Mouse (Mus musculus) liver, adult 2 months (tissue): ENCODE data around the gene Rps10. TPM values are rescaled to one million over a fixed set of nuclear protein-coding genes. Genes with fewer than 3 reads are reported as not detected.

ENCODE experiments used
- DNase-seq: peaks from one replicate; pipeline ENCODE4 v3.0.0-alpha.2; 2011; ENCODE audit warnings: low read depth, low spot score; ENCODE audit errors: extremely low read depth
- H3K27ac ChIP-seq: fragments of 200-500 bp; replicated peaks from 2 replicates; pipeline ENCODE4 v1.5.1; 2012; ENCODE audit warnings: low read depth, mild to moderate bottlenecking, control low read depth, inconsistent platforms, low read length; ENCODE audit not compliant: insufficient read depth
- H3K27me3 ChIP-seq: fragments of 200-500 bp; 2 replicates; pipeline ENCODE4 v1.6.1; 2012; ENCODE audit warnings: mild to moderate bottlenecking, moderate library complexity, low read length, inconsistent platforms; ENCODE audit not compliant: control insufficient read depth, insufficient read depth
- H3K36me3 ChIP-seq: fragments of 200-500 bp; 2 replicates; pipeline ENCODE4 v1.6.1; 2012; ENCODE audit warnings: low read length, inconsistent platforms; ENCODE audit not compliant: control insufficient read depth, insufficient read depth
- H3K4me1 ChIP-seq: fragments of 200-500 bp; 2 replicates; pipeline ENCODE4 v1.6.1; 2011; ENCODE audit warnings: low read length; ENCODE audit not compliant: control insufficient read depth, insufficient read depth
- H3K4me3 ChIP-seq: fragments of 200-500 bp; 2 replicates; pipeline ENCODE4 v1.5.1; 2011; ENCODE audit warnings: low read depth, mild to moderate bottlenecking, control low read depth, low read length, moderate library complexity; ENCODE audit not compliant: insufficient read depth
- H3K79me2 ChIP-seq: fragments of 200-500 bp; 2 replicates; pipeline ENCODE4 v1.6.1; 2012; ENCODE audit warnings: inconsistent platforms, mild to moderate bottlenecking, low read length, moderate library complexity; ENCODE audit not compliant: control insufficient read depth, insufficient read depth
- H3K9ac ChIP-seq: fragments of 200-500 bp; 2 replicates; pipeline ENCODE4 v1.6.1; 2012; ENCODE audit warnings: low read depth, mild to moderate bottlenecking, control low read depth, inconsistent platforms, low read length
- CTCF ChIP-seq: fragments of 200-500 bp; IDR thresholded peaks from 2 replicates; pipeline ENCODE4 v1.5.1; 2011; ENCODE audit warnings: low read depth, low read length, control low read depth
- POLR2A ChIP-seq: fragments of 200-500 bp; IDR thresholded peaks from 2 replicates; pipeline ENCODE4 v1.6.1; 2011; ENCODE audit warnings: low read length, control low read depth; ENCODE audit not compliant: insufficient read depth; ENCODE audit errors: extremely low read depth
- WGBS: fragments of 180-500 bp; shearing (Covaris S2); methylation state at CpG from one replicate; pipeline ENCODE4 v1.1.7; 2018; 5-methylcytosine and 5-hydroxymethylcytosine counted together
- polyA plus RNA-seq: library from polyadenylated mRNA; depleted of rRNA; stranded (reverse); fragments of >200 nt; gene quantifications from 2 replicates; pipeline ENCODE4 v1.2.3, GENCODE M21; 2012
- total RNA-seq: library from RNA; depleted of rRNA; stranded (reverse); fragments of >200 nt; gene quantifications from 2 replicates; pipeline ENCODE4 v1.2.3, GENCODE M21; 2014

Gene Rps10
- total and polyA plus RNA-seq, 2 experiments: 416 to 437 TPM

DNA sequence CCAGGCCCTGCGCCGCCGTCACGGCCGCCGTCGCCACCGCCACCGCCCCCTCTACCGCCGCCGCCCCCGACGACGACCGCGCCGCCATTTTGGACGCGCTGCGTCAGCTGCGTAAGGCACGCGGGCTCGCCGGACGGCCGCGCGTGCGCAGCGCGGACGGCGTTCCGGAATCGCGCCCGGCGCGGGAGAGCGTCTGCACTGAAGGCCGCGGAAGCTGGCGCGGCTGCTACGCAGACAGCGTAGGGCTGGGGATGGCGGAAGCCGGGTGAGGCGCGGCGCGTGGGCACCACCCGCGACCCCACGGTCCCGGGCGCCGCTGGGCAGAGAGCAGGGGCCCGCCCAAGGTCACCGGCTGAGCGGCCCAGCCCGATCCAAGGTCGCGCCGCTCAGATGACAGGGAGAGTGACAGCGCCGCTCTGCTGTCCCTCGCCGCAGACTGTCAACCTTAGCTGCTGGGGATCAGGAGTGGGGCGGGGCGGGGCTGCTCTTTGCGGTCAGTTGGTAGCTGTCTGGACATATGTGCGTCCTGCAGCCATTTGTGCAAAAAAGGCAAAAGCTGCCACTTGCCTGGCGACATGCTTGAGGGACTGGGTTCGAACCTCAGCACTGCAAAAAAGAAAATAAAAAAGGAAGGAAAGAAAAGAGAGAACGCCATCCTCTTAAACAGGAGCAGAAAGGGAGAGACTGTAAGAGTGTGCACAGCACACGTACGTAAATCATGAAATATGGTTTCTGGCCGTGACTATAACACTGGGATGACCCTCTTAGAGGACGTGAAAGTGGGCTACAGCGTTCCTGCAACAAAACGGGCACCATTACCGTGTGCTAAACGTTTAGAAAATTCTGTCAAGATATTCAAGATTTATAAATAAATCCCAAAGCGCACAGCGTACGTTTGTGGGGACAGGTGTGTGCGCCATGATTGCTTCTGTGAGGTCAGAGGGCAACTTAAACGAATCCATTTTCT lies 12.8 kb downstream of the Rps10 start, which contains the start of gene Nudt3:
Gene Nudt3 (minus strand): TSS at position 136 of the 967 bp plus-strand sequence.
- H3K27ac ChIP-seq: peak within 1 kb of the TSS; percentile 81
- peaks cover 12% of the 10 kb centered on the region for H3K4me1 ChIP-seq
- H3K36me3 ChIP-seq: no peaks in the 10 kb centered on the region
- H3K9ac ChIP-seq: peak within 1 kb of the TSS; percentile 97
- H3K79me2 ChIP-seq: peaks cover 31% of the 10 kb centered on the region
- 7% methylated on average over 91 of the region's 91 CpGs for WGBS
- TF ChIP-seq CTCF (0 out of 2 replicates have a peak, but pooled peaks have one; percentile 15), POLR2A (peak; percentile 23; the same call in 1 of the 2 replicates)
- H3K4me3 ChIP-seq: peak within 1 kb of the TSS; percentile 94
- no peaks in the 10 kb centered on the region for H3K27me3 ChIP-seq
- DNase-seq: peak; percentile 64

DNA sequence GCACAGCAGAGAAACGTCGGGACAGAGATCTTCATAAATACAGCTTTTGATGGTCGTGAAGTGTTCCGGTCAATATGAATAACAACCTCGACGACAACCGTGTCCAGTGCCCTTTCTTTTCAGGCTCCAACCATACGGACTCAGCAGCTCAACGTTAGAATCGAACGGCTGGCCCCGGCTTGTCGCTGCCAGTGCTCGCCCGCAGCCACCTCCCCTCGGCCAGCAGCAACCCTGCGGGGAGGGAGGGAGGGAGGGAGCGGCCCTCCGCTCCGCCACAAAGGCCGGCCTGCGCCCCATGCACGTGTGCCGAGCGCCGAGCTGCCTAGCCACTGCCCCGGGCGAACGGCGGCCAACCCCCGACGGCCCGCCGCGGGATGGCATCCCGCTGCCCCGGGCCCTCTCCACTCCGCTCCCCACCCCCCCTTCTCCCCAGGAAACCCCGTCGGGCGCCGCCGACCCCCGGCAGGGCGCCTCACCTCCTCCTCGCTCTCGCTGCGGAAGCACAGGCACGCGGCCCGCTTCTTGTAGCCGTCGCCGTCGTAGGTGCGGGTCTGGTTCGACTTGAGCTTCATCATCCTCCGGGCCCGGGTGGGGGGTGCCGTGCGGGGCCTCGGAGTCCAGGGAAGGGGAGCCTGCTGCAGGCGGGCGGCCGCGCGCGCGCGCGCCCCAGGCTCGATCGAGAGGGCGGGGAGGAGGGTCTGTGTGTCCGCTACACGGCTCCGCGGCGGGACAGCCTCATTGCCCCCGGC lies 13.7 kb downstream of the Rps10 start:
- DNase-seq: peak; percentile 45
- WGBS: under 1% methylated on average over 77 of the region's 80 CpGs
- no peaks in the 10 kb centered on the region for H3K27me3 ChIP-seq
- H3K9ac ChIP-seq: peak overlapping the region; percentile 97
- TF ChIP-seq CTCF (no peak), POLR2A (no peak)
- H3K36me3 ChIP-seq: no peaks in the 10 kb centered on the region
- H3K4me3 ChIP-seq: peak overlapping the region; percentile 94
- peaks cover 10% of the 10 kb centered on the region for H3K4me1 ChIP-seq
- peaks cover 39% of the 10 kb centered on the region for H3K79me2 ChIP-seq
- H3K27ac ChIP-seq: peak overlapping the region; percentile 80

DNA sequence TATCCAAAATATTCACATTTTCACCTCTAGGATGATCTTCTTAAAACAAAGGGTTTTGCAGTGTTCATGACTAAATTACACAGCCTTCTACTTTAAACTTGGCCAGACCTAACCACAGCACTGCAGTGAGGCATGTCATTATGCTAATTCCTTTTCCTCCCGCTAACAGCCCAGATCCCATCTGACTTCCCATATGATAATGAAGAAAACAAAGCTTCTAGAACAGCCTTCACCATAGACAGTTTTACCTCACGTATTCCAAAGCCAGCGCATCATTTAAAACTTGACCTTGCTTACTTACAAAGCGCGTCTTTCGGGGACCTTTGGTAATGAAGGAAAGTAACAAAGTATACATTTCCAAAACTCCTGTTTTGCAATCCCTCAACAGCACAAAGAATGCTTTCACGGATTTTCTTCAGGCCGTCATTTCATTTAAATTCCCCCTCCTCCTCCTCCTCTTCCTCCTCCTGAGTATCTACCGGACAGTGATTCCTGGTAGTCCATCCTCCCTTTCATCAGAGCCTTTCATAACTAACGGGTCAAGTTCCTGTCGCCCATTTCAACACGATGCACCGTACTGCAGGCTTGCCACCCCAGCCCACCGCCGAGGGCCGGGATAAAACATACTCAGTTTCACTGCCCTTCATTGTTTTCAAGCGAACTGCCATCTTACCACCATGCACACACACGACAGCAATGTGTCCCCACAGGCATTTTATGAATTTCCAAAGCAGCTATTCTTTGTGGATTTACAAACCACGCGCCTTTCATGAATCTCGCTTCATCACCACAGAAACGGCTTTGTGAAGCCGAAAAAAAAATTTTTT lies 14.6 kb downstream of the Rps10 start:
- Histone ChIP-seq H3K36me3 (no peaks in the 10 kb centered on the region), H3K27ac (peak overlapping the region; percentile 59), H3K4me1 (peaks cover 10% of the 10 kb centered on the region), H3K27me3 (no peaks in the 10 kb centered on the region), H3K4me3 (peak overlapping the region; percentile 94), H3K9ac (peak overlapping the region; percentile 75), H3K79me2 (peaks cover 44% of the 10 kb centered on the region)
- TF ChIP-seq POLR2A (no peak), CTCF (no peak)
- 6% methylated on average over 23 of the region's 23 CpGs for WGBS
- peak; percentile 47 for DNase-seq

DNA sequence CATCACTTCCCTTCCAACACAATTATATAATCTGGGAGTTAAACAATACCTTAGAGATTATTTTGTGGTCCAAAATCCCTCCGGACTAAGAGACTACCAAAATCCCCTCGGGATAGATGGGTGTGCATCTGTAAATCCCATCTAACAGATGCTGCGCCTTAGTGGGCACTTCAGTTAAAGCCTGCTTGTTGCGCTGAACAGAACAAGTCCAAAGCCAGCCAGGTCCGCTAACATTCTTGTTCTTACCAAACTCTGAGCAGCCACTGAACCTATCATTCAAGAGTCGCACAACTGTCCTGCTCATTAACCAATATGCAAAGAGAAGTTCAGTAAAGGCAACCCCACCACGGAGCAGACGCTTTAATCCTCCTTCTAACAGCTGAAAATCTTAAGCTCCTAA lies 15.3 kb downstream of the Rps10 start:
- H3K27ac ChIP-seq: no peak overlapping the region
- no peak for DNase-seq
- H3K9ac ChIP-seq: no peak overlapping the region
- H3K4me1 ChIP-seq: peaks cover 8% of the 10 kb centered on the region
- WGBS: 42% methylated on average over 8 of the region's 8 CpGs
- H3K79me2 ChIP-seq: peaks cover 50% of the 10 kb centered on the region
- no peak for TF ChIP-seq CTCF
- no peak for TF ChIP-seq POLR2A
- H3K36me3 ChIP-seq: no peaks in the 10 kb centered on the region
- no peak overlapping the region for H3K4me3 ChIP-seq
- no peaks in the 10 kb centered on the region for H3K27me3 ChIP-seq

DNA sequence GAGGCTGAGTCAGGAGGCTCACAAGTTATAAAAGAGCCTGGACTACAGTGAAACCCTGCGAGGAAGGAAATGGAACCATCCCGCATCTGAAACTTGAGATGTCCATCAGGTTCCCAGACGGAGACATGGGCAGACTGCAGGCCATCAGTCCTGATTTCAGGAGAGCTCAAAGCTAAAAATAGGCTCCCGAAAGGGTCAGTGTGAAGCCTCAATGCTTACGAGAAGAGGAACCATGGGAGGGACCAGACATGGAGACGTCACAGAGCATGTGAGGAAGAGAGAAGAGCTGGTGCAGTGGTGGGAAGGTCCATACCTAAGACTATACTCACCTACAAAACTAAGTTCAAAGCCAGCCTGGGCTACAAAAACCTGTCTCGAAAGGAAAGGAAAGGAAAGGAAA lies 21.1 kb downstream of the Rps10 start:
- 79% methylated on average over 7 of the region's 7 CpGs for WGBS
- H3K4me3 ChIP-seq: no peak overlapping the region
- DNase-seq: no peak
- no peak for TF ChIP-seq POLR2A
- no peak for TF ChIP-seq CTCF
- no peaks in the 10 kb centered on the region for H3K36me3 ChIP-seq
- no peak overlapping the region for H3K27ac ChIP-seq
- peaks cover 6% of the 10 kb centered on the region for H3K4me1 ChIP-seq
- H3K27me3 ChIP-seq: no peaks in the 10 kb centered on the region
- H3K79me2 ChIP-seq: peaks cover 78% of the 10 kb centered on the region
- no peak overlapping the region for H3K9ac ChIP-seq
